Mouse (Mus musculus) olfactory bulb, adult 2 months (tissue): ENCODE data around the gene Scn10a. TPM values are rescaled to one million over a fixed set of nuclear protein-coding genes. Genes with fewer than 3 reads are reported as not detected.
A peak's percentile ranks its signal among the peaks of the same experiment; 100 is the strongest.

Experiments
- H3K27ac ChIP-seq: fragments of 200-500 bp; 2 replicates; pipeline ENCODE4 v1.5.1; 2012; ENCODE audit warnings: low read depth, low read length; ENCODE audit not compliant: insufficient read depth
- H3K4me1 ChIP-seq: fragments of 200-500 bp; 2 replicates; pipeline ENCODE4 v1.6.1; 2012; ENCODE audit warnings: low read length; ENCODE audit not compliant: control insufficient read depth, insufficient read depth
- H3K4me3 ChIP-seq: fragments of 200-500 bp; 2 replicates; pipeline ENCODE4 v1.5.1; 2012; ENCODE audit warnings: mild to moderate bottlenecking, low read depth, low read length, moderate library complexity; ENCODE audit not compliant: insufficient read depth
- CTCF ChIP-seq: fragments of 200-500 bp; IDR thresholded peaks from 2 replicates; pipeline ENCODE4 v1.5.1; 2012; ENCODE audit warnings: low read depth, mild to moderate bottlenecking, low read length, moderate library complexity; ENCODE audit not compliant: insufficient read depth
- POLR2A ChIP-seq: fragments of 200-500 bp; IDR thresholded peaks from 2 replicates; pipeline ENCODE4 v1.6.1; 2012; ENCODE audit warnings: mild to moderate bottlenecking, low read depth, low read length, moderate library complexity; ENCODE audit not compliant: insufficient read depth
- WGBS: fragments of 180-500 bp; shearing (Covaris S2); methylation state at CpG from one replicate; pipeline ENCODE4 v1.1.7; 2018; 5-methylcytosine and 5-hydroxymethylcytosine counted together
- polyA plus RNA-seq: library from polyadenylated mRNA; stranded (reverse); fragments of >200 nt; gene quantifications from 2 replicates; pipeline ENCODE4 v1.2.4, GENCODE M21; 2012; ENCODE audit warnings: low replicate concordance; ENCODE audit not compliant: missing spikeins, insufficient read depth, insufficient read length

The Scn10a gene
- polyA plus RNA-seq, 1 experiment: not detected

DNA sequence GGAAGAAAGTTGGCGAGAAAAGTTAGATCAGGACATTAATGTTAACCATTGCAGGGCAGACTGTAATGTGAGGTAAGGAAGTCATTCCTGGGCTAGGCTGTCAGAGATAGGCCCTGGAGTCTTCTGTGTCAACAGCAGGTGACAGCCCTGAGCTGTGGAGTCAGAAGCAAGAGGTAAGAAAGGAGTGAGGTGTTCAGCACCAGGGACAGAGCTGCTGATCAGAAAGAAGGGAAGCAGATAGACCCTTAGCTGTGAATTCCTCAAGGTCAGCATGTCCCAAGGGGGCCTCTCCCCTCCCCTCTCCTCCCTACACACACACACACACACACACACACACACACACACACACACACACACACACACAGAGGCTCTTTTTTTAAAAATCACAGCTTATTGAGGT, 55.0 kb downstream of the Scn10a start:
- 88% methylated on average over 1 of the region's 1 CpGs for WGBS
- no peak overlapping the region for H3K27ac ChIP-seq
- TF ChIP-seq POLR2A: no peak
- TF ChIP-seq CTCF: no peak
- no peak overlapping the region for H3K4me3 ChIP-seq
- 0 out of 2 replicates have a peak, but pooled peaks cover 2% of the 10 kb centered on the region for H3K4me1 ChIP-seq

DNA sequence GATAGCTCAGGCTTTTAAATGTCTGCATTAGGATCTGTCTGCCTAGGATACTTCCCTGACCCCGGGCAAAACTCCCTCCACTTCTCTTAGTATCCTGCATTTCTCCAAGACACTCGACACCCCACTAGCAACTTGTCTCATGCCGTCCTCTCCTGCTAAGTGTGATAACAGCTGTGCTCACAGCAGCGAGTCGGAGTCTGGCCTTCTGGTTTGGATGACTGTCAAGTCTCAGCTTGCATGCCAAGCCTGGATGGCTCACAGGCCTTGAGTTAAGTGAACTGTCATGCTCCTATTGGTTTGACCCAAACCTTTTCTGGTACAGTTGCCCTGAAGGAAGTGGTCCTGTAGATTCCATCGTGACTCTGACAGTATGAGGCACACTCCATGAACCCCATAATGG, 63.0 kb downstream of the Scn10a start:
- Histone ChIP-seq H3K4me1 (peaks cover 5% of the 10 kb centered on the region), H3K27ac (no peak overlapping the region), H3K4me3 (no peak overlapping the region)
- TF ChIP-seq CTCF (no peak), POLR2A (no peak)
- 49% methylated on average over 6 of the region's 6 CpGs for WGBS

GRCm38 (mm10) chr9:119653758-119654157, 65.4 kb downstream of the Scn10a start:
- Histone ChIP-seq H3K4me3 (no peak overlapping the region), H3K4me1 (peaks cover 5% of the 10 kb centered on the region), H3K27ac (no peak overlapping the region)
- WGBS: 77% methylated on average over 5 of the region's 5 CpGs
- TF ChIP-seq POLR2A (no peak), CTCF (no peak)

DNA sequence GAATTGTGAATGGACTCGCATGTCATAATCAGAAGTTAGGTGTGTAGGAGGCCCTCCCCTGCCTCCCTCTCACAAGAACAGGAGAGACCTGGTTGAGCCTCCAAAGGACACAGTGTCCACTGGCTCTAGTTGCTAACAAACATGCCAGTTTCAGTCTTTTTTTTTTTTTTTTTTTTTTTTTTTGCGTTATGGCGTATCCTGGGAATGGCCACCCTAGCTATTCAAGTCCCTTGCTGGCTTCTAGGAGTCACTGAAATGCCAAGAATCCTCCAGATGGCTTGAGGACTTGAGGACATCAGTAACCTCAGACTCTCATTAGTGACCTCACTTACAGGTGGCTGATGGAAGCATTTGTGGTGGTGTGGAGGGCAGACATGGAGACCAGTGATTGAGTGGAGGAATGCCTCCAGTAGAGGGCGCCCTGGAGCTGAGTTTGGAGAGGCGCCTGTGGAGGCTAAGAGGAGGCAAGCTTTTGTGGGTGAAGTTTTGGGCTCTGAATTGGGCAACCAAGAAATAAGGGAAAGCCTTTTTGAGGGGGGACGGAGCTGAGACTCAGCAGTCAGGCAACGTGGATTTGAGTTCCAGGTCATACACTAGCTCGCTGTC, 72.1 kb downstream of the Scn10a start:
- Histone ChIP-seq H3K4me3 (no peak overlapping the region), H3K27ac (no peak overlapping the region), H3K4me1 (peaks cover 3% of the 10 kb centered on the region)
- TF ChIP-seq CTCF: peak; percentile 57; the same call in 1 of the 2 replicates
- no peak for TF ChIP-seq POLR2A
- WGBS: 66% methylated on average over 8 of the region's 8 CpGs

DNA sequence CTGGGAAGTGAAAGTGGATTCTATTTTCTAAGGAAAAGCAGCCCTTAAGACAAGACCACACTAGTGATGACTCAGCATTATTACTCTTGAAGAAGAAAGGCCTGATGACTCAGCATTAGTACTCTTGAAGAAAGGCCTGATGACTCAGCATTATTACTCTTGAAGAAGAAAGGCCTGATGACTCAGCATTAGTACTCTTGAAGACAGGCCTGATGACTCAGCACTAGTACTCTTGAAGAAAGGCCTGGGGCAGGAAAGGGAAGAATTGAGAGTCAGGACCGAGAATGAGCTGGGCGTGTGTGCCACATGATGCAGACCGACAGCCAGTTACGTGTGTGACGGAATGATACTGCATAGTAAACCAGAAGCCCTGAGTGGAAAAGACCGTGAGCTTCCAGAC, 77.1 kb downstream of the Scn10a start:
- H3K4me1 ChIP-seq: peaks cover 3% of the 10 kb centered on the region
- WGBS: 88% methylated on average over 6 of the region's 6 CpGs
- no peak overlapping the region for H3K4me3 ChIP-seq
- no peak overlapping the region for H3K27ac ChIP-seq
- TF ChIP-seq CTCF (no peak), POLR2A (no peak)

DNA sequence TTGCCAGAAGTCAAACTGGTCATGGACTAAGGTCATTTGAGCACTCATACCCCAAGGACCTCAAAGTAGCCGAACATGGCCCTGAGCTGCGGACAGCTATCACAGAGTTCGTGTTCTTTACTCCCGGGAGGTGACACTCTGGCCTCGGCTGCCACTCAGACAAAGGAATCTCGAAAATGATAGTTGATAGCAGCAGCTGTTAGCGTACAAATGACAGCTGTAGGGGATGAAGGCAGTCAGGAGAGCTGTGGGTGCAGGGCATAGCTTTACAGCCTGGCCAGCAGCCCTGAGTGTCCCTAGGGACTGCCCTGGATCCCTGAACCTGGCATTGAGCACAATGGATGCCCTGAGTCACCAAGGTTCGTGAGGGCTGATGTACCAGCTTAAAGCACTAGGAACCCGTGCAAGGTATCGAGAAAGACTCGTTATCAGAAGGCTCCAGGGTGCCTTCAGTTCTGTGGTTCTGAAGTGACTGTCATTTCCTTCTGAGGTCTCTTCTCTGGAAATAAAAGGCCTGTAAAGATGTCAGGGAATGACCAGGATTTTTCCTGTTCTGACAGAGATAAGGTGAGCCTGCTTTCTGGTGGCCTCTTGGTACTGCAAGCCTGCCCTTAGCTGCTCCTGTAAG, 84.8 kb downstream of the Scn10a start:
- WGBS: 86% methylated on average over 11 of the region's 11 CpGs
- TF ChIP-seq CTCF: no peak
- Histone ChIP-seq H3K27ac (no peak overlapping the region), H3K4me3 (no peak overlapping the region), H3K4me1 (peaks cover 15% of the 10 kb centered on the region)

DNA sequence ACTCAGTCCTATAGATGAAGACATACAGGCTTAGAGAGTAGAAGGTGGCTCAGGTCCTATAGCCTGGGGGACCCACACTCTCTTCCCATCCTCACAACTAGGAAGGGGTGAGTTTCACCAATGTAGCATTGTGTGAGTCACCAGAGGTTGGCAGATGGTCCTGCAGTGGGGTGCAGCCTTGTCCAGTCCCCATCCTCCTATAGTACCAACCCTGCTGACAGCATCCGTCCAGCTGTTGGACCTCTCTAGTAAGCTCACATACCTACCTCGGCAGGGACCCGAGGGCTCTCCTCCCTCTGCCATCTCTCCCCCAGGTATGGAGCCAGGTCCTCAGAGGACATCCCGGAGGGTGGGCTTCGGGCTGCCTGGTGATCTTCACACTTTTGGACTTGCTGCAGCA, 85.6 kb downstream of the Scn10a start:
- no peak for TF ChIP-seq CTCF
- TF ChIP-seq POLR2A: no peak
- H3K4me1 ChIP-seq: peaks cover 15% of the 10 kb centered on the region

GRCm38 (mm10) chr9:119632801-119633200, 86.3 kb downstream of the Scn10a start:
- 17% methylated on average over 12 of the region's 12 CpGs for WGBS

More for the DNA sequence above, 85.6 kb downstream of the Scn10a start:
- WGBS: 82% methylated on average over 5 of the region's 5 CpGs
- Histone ChIP-seq H3K4me3 (no peak overlapping the region), H3K27ac (no peak overlapping the region)

DNA sequence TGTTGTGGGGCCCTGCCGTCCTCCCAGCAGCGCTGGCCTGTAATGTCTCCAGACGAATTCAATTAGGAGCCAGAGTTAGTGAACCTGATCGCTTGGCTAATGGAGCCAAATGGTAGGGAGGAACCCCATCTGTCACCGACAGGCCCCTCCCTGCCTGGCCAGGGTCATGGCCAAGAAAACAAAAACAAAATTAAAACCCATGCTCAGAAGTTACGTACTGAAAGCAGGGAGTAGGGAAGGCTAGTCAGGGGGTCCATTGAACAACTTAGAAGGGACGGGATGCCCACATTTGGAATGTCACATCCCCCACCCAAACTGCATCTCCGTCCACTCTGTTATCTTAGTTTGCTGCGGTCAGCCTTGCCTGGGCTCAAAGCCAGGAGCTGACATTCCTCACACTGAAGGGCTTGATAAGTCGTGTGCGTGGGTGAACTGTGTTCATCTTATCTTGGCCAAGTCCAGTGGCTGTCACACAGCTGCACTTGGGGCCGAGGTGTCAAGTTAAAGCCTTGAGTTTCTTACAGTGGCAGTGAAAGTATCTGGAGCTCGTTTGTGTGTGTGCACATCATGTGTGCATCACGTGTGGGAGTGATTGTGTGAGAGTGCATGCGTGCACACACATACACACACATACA, 87.1 kb downstream of the Scn10a start:
- TF ChIP-seq POLR2A: no peak
- no peak for TF ChIP-seq CTCF
- no peak overlapping the region for H3K27ac ChIP-seq
- no peak overlapping the region for H3K4me3 ChIP-seq
- peaks cover 15% of the 10 kb centered on the region for H3K4me1 ChIP-seq
- 65% methylated on average over 15 of the region's 15 CpGs for WGBS

More at GRCm38 (mm10) chr9:119632801-119633200, 86.3 kb downstream of the Scn10a start:
- H3K4me3 ChIP-seq: no peak overlapping the region
- no peak overlapping the region for H3K27ac ChIP-seq
- TF ChIP-seq POLR2A: no peak
- TF ChIP-seq CTCF: no peak
- H3K4me1 ChIP-seq: peaks cover 15% of the 10 kb centered on the region
